Mouse (Mus musculus): Measurements from ENCODE around the gene Lgi1. TPM values are rescaled to one million over a fixed set of nuclear protein-coding genes. Genes with fewer than 3 reads are reported as not detected.

Gene Lgi1
- polyA plus RNA-seq, 1 experiment from 2014 or later: 5.9 TPM

DNA sequence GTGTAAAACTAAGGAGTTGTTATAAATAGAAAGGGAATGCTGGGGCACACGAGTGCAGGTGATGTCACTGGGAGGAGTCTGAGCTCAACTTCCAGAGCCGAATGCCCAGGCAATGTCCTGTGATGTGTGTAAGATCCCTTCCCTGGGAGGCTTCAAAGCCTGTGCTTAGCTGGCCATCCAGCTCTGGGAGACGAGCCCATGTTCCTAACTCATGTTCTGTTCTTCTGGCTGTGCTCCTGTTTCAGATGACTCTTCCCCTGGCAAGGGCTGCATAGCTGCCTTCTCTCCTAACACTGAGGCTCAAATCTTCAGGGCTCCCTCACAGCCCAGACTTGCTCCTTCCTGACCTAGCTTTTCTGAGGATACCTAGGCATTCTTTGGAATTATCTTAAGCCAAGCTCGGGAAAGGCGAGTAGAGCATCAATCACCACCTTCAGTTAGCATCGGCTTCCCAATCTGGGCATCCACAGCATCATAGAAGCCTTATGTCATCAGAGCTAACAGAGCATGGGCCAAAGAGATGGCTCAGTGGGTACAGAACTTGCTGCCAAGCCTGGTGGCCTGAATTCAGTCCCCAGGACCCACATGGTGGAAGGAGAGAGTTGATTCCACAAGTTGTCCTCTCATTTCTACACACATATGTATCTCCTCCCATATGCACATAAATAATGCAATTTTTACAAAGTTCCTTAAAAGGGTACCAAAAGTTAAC is 52.4 kb downstream of the Lgi1 start:
- no peaks in the 10 kb centered on the region for H3K36me3 ChIP-seq (ENCODE audit: poor library complexity, severe bottlenecking)
- 88% methylated on average over 6 of the region's 6 CpGs for WGBS

GRCm38 (mm10) chr19:38318308-38318707 is 54.0 kb downstream of the Lgi1 start:
- Histone ChIP-seq H3K27me3 (no peaks in the 10 kb centered on the region), H3K27ac (no peak overlapping the region), H3K36me3 (ENCODE audit: poor library complexity, severe bottlenecking) (no peaks in the 10 kb centered on the region), H3K4me1 (no peaks in the 10 kb centered on the region), H3K4me2 (no peak overlapping the region), H3K4me3 (no peak overlapping the region), H3K9ac (no peak overlapping the region), H3K9me3 (replicated peaks) (no peaks in the 10 kb centered on the region)
- 90% methylated on average over 4 of the region's 4 CpGs for WGBS
- no peak for ATAC-seq

More for the DNA sequence above, 52.4 kb downstream of the Lgi1 start:
- no peak for ATAC-seq
- Histone ChIP-seq H3K9ac (no peak overlapping the region), H3K4me1 (no peaks in the 10 kb centered on the region), H3K9me3 (replicated peaks) (no peaks in the 10 kb centered on the region), H3K27me3 (no peaks in the 10 kb centered on the region), H3K4me2 (no peak overlapping the region), H3K27ac (no peak overlapping the region), H3K4me3 (no peak overlapping the region)

DNA sequence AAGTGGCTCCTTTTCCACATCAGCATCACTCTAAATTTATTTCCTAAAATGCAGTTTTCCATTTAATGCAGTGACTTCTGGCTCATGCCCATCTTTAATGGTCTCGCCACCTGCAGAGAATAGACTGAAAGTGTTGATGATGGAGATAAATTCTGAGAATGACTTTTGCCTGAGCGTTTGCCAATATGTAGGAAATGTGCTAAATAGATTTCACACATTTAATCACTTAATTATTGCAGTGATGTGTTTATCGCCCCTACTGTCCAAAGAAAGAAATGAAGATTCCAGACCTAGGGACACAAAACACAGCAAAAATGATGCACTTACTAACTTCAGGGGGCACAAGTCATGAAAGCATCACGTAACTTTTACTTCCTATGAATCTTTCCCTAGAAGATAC is 54.8 kb downstream of the Lgi1 start:
- no peaks in the 10 kb centered on the region for H3K36me3 ChIP-seq (ENCODE audit: poor library complexity, severe bottlenecking)
- no peaks in the 10 kb centered on the region for H3K9me3 ChIP-seq (replicated peaks)
- H3K9ac ChIP-seq: no peak overlapping the region
- H3K4me1 ChIP-seq: peaks cover 3% of the 10 kb centered on the region; the same call in 1 of the 2 replicates
- WGBS: 82% methylated on average over 4 of the region's 4 CpGs
- no peak overlapping the region for H3K27ac ChIP-seq
- ATAC-seq: no peak
- no peaks in the 10 kb centered on the region for H3K27me3 ChIP-seq
- H3K4me2 ChIP-seq: no peak overlapping the region
- no peak overlapping the region for H3K4me3 ChIP-seq

DNA sequence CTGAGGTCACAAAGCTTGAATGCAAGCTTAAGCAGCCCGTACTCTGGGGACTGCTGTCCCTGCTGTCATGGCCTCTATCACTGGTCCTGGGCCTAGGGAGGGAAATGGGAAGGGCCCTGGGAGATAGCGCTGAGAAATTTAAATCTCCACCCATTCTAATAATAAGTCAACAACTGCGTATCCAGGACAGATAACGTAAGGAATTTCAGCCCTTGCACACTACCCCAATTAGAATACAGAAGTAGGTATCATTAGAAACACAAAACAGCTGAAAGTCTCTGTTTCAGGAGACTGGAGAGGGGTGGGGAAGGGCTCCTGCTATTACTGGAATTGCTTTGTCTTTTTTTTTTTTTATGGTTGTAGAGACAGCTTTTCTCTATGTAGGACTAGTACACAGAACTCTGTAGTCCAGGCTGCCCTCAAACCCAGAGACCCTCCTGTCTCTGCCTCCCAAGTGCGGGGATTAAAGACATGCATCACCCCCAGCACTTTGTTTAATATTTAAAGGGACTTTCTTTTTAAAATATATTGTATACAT is 56.4 kb downstream of the Lgi1 start:
- Histone ChIP-seq H3K27me3 (no peaks in the 10 kb centered on the region), H3K9me3 (replicated peaks) (no peaks in the 10 kb centered on the region), H3K27ac (no peak overlapping the region), H3K4me3 (no peak overlapping the region), H3K36me3 (ENCODE audit: poor library complexity, severe bottlenecking) (no peaks in the 10 kb centered on the region), H3K9ac (no peak overlapping the region), H3K4me1 (peaks cover 4% of the 10 kb centered on the region; the same call in 1 of the 2 replicates), H3K4me2 (no peak overlapping the region)
- WGBS: 84% methylated on average over 5 of the region's 5 CpGs
- ATAC-seq: no peak

DNA sequence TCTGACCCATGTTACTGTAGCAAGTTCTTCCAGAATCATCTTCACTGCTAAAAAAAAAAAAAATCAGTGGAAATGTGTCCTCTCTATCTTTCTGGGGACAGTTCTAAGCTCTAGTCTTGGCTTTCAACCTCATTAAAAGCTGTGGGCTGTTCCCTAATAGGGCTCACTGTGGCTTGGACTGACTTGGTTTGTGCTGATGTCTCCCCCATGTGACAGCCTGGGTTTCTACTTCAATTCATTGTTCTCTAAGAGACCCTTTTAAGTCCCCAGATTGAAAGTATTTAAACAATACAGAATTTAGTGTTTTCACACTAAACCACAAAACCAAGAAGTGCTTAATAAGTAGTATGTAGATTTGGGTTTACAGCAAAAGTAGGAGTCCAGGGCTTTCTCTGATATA is 59.4 kb downstream of the Lgi1 start:
- no peak overlapping the region for H3K4me2 ChIP-seq
- no peaks in the 10 kb centered on the region for H3K9me3 ChIP-seq (replicated peaks)
- no peaks in the 10 kb centered on the region for H3K36me3 ChIP-seq (ENCODE audit: poor library complexity, severe bottlenecking)
- H3K4me3 ChIP-seq: no peak overlapping the region
- no peaks in the 10 kb centered on the region for H3K27me3 ChIP-seq
- peaks cover 4% of the 10 kb centered on the region; the same call in 1 of the 2 replicates for H3K4me1 ChIP-seq
- peak; percentile 71; the same call in 1 of the 2 replicates for ATAC-seq
- no peak overlapping the region for H3K9ac ChIP-seq
- no peak overlapping the region for H3K27ac ChIP-seq

- no peaks in the 10 kb centered on the region for H3K9me3 ChIP-seq (replicated peaks)
- peaks cover 4% of the 10 kb centered on the region; the same call in 1 of the 2 replicates for H3K4me1 ChIP-seq
Measured at GRCm38 (mm10) chr19:38324147-38325028, 60.1 kb downstream of the Lgi1 start.

GRCm38 (mm10) chr19:38325029-38325398 is 60.7 kb downstream of the Lgi1 start:
- Histone ChIP-seq H3K4me2 (no peak overlapping the region), H3K27me3 (no peaks in the 10 kb centered on the region), H3K9me3 (replicated peaks) (no peaks in the 10 kb centered on the region), H3K4me1 (peaks cover 4% of the 10 kb centered on the region; the same call in 1 of the 2 replicates), H3K9ac (no peak overlapping the region), H3K4me3 (no peak overlapping the region), H3K36me3 (ENCODE audit: poor library complexity, severe bottlenecking) (no peaks in the 10 kb centered on the region), H3K27ac (no peak overlapping the region)
- 48% methylated on average over 4 of the region's 4 CpGs for WGBS
- ATAC-seq: peak; percentile 39

More at GRCm38 (mm10) chr19:38324147-38325028, 60.1 kb downstream of the Lgi1 start:
- H3K4me3 ChIP-seq: no peak overlapping the region
- no peak overlapping the region for H3K9ac ChIP-seq
- H3K27ac ChIP-seq: no peak overlapping the region
- ATAC-seq: peak; percentile 80
- H3K36me3 ChIP-seq (ENCODE audit: poor library complexity, severe bottlenecking): no peaks in the 10 kb centered on the region
- H3K4me2 ChIP-seq: no peak overlapping the region
- H3K27me3 ChIP-seq: no peaks in the 10 kb centered on the region
- 15% methylated on average over 10 of the region's 10 CpGs for WGBS

- Histone ChIP-seq H3K4me3 (no peak overlapping the region), H3K4me2 (no peak overlapping the region), H3K9ac (no peak overlapping the region), H3K4me1 (peaks cover 4% of the 10 kb centered on the region; the same call in 1 of the 2 replicates), H3K9me3 (replicated peaks) (no peaks in the 10 kb centered on the region), H3K27ac (no peak overlapping the region), H3K36me3 (ENCODE audit: poor library complexity, severe bottlenecking) (no peaks in the 10 kb centered on the region), H3K27me3 (no peaks in the 10 kb centered on the region)
- ATAC-seq: no peak
- WGBS: 95% methylated on average over 7 of the region's 7 CpGs
Measured at GRCm38 (mm10) chr19:38325854-38326253, 61.5 kb downstream of the Lgi1 start.

DNA sequence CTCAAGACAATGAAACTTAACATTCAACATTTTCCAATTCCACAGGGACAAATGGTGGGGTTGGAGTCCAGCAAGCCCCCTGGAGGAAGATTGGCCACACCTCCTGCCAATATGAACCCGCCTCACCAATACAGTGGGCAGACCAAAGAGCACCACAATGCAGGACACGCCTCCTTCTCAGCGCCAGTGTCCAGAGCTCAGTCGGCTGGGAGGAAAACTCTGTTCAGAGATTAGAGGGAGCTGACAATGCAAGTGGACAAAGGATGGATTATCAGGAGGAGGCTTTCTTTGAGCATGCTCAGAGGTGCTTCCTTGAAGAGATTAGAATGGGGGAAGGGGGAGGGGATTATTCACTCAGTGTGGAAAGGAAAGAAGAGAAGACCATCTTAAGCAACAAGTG is 62.7 kb downstream of the Lgi1 start:
- Histone ChIP-seq H3K27ac (no peak overlapping the region), H3K4me1 (peaks cover 4% of the 10 kb centered on the region; the same call in 1 of the 2 replicates), H3K36me3 (ENCODE audit: poor library complexity, severe bottlenecking) (no peaks in the 10 kb centered on the region), H3K4me2 (no peak overlapping the region), H3K9me3 (replicated peaks) (no peaks in the 10 kb centered on the region), H3K27me3 (no peaks in the 10 kb centered on the region), H3K9ac (no peak overlapping the region), H3K4me3 (no peak overlapping the region)
- no peak for ATAC-seq
- 7% methylated on average over 4 of the region's 4 CpGs for WGBS

- no peak overlapping the region for H3K27ac ChIP-seq
- H3K4me2 ChIP-seq: no peak overlapping the region
- no peak for ATAC-seq
- peaks cover 4% of the 10 kb centered on the region; the same call in 1 of the 2 replicates for H3K4me1 ChIP-seq
- 95% methylated on average over 7 of the region's 7 CpGs for WGBS
- no peak overlapping the region for H3K4me3 ChIP-seq
- H3K27me3 ChIP-seq: no peaks in the 10 kb centered on the region
- no peaks in the 10 kb centered on the region for H3K9me3 ChIP-seq (replicated peaks)
- H3K36me3 ChIP-seq (ENCODE audit: poor library complexity, severe bottlenecking): no peaks in the 10 kb centered on the region
- no peak overlapping the region for H3K9ac ChIP-seq
Measured at GRCm38 (mm10) chr19:38328010-38328409, 63.7 kb downstream of the Lgi1 start.

GRCm38 (mm10) chr19:38329257-38329656 is 64.9 kb downstream of the Lgi1 start:
- H3K27ac ChIP-seq: no peak overlapping the region
- no peak overlapping the region for H3K4me3 ChIP-seq
- WGBS: 88% methylated on average over 5 of the region's 5 CpGs
- no peaks in the 10 kb centered on the region for H3K36me3 ChIP-seq (ENCODE audit: poor library complexity, severe bottlenecking)
- no peaks in the 10 kb centered on the region for H3K27me3 ChIP-seq
- H3K9ac ChIP-seq: no peak overlapping the region
- H3K4me2 ChIP-seq: no peak overlapping the region
- no peaks in the 10 kb centered on the region for H3K9me3 ChIP-seq (replicated peaks)
- peaks cover under 1% of the 10 kb centered on the region; the same call in 1 of the 2 replicates for H3K4me1 ChIP-seq
- no peak for ATAC-seq

DNA sequence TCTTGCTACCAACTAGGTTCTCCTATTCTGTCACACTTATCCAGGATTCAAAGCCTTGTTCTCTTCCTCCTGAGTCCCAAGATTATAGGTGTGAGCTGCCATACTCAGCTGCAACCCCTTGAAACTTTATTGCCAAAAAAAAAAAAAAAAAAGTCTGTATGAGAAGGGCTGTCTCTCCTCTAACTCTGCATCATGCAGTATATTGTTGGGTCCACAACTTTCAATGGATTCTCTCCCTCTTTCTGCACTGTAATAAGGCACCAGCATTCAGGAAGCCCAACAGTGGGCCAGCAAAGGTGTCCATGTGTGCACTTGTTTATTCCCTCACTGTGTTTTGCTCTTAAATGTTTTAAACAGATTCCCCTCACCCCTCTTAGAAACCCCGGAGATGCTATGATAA is 66.7 kb downstream of the Lgi1 start:
- Histone ChIP-seq H3K36me3 (ENCODE audit: poor library complexity, severe bottlenecking) (no peaks in the 10 kb centered on the region), H3K27me3 (no peaks in the 10 kb centered on the region), H3K27ac (no peak overlapping the region), H3K4me1 (no peaks in the 10 kb centered on the region), H3K4me2 (no peak overlapping the region), H3K9ac (no peak overlapping the region), H3K4me3 (no peak overlapping the region), H3K9me3 (replicated peaks) (no peaks in the 10 kb centered on the region)
- WGBS: 76% methylated on average over 1 of the region's 1 CpGs
- ATAC-seq: no peak

All from forebrain, embryonic 13.5 days (tissue).